Mouse (Mus musculus) adrenal gland (tissue): ENCODE measurements around the gene Litaf.

Experiments used
- intact Hi-C: fragments of 180-260 bp; cut with DNase I; formaldehyde crosslinking; loops from one replicate; pipeline ENCODE4 v1.15.1; 2025
- long read RNA-seq, 2 experiments: library from polyadenylated mRNA; unstranded; transcript quantifications; one replicate each; pipeline ENCODE4 v2.0.0; 2020; ENCODE audit warnings: borderline replicate concordance in 1 of 2; ENCODE audit not compliant: insufficient replicate concordance in 1 of 2

The Litaf gene
- long read RNA-seq, experiment 1, transcript Litaf-201 (4 exons, 2,235 nt), result major isoform, 24 of 28 reads
- long read RNA-seq, experiment 1, partial matches to known transcripts, result 1 of 28 reads
- long read RNA-seq, experiment 1, other reads (novel, unspliced or antisense), result 3 of 28 reads
- long read RNA-seq, experiment 2, transcript Litaf-201 (4 exons, 2,235 nt), result major isoform, 26 of 36 reads
- long read RNA-seq, experiment 2, partial matches to known transcripts, result 6 of 36 reads
- long read RNA-seq, experiment 2, other reads (novel, unspliced or antisense), result 4 of 36 reads

DNA sequence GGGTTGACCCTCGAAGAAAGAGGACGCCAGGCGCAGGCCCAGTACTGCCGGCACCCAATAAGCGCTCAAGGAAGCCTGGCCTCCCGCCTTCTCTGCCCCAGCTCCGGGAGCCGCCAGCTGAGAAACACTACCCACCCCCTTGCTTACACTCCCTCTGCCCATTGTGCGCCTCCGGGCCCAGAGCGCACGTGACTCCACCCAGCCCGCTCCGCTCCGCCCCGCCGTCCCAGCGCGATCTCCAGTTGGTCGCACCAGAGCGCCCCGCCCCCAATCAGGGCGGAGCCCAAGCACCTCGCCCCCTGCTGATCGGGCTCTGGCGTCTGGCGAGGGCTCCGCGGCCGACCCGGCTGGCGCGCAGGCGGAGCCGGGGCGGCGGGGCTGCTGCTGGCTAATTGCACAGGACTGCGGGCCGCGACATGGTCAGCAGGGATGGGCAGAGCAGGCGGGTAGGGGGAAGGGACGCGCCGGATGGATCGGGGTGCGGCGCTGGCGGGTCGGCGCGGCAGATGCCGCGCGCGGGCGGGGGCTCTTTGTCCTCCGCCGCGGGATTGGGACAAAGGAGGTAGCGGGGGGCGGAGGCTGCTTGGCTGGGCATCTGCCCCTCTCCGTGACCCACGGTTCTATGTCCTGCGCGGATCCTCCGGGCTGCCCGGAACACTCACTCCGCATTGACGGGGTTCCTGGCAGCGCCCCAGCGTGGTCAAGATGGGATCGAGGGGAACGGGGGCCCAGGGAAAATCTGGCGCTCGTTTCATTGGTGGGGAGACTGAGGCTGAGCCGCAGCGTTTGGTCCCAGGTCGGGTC, at the start of gene Litaf:
Litaf (minus strand) TSS at position 129 of the 804 bp plus-strand sequence.
- intact Hi-C loops, result no loop called here

GRCm38 (mm10) chr16:11109198-11109740, 43.3 kb upstream of the Litaf start:
- intact Hi-C loops, result loop anchor here (2.0 to 10.0 kb wide), 3 partner anchors 72 to 237 kb away; no protein-coding TSS in a partner anchor

- intact Hi-C loops, result loop anchor here (5.0 to 10.0 kb wide), 2 partner anchors 160 to 233 kb away; no protein-coding TSS in a partner anchor
Observed at GRCm38 (mm10) chr16:11104905-11105304, 38.9 kb upstream of the Litaf start.

DNA sequence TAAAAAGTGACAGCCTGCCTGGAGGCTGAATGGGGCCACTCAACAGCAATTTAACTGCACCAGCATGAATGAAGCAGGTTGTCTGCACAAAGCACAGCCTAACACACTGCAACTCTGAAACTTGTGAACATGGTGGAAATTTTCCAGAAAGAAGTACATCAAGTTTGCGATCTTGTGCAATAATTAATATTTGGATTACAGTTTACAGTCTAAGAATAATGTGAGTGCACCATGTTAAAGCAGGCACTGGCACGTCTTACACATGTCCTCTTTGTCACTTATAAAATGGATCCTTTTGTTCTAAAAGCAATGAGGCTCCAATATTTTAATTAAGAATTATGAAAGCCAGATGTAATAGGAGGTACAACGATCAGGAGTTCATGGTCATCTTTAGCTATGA, 31.3 kb upstream of the Litaf start:
- intact Hi-C loops, result no loop called here

GRCm38 (mm10) chr16:11093717-11094386, 27.9 kb upstream of the Litaf start:
- intact Hi-C loops, result no loop called here

GRCm38 (mm10) chr16:11092523-11092922, 26.6 kb upstream of the Litaf start:
- intact Hi-C loops, result no loop called here

DNA sequence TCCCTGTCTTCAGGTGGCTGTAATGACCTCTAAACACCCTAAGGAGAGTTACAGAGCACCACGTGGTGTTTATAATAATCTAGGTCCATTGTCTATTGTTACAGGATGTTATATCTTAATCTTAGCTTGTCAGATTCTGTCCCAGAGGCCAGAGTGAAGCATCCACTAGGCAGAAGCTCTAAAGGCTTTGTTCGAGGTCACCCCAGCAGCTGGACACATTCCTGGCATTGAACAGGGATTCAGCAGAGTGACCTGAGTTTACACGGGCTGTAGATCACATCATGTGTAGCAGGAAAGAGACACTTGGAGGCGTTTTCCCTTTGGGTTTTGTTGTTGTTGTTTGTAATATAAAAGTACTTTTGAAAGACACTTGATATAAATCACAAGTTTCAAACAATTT, 26.1 kb upstream of the Litaf start:
- intact Hi-C loops, result no loop called here

DNA sequence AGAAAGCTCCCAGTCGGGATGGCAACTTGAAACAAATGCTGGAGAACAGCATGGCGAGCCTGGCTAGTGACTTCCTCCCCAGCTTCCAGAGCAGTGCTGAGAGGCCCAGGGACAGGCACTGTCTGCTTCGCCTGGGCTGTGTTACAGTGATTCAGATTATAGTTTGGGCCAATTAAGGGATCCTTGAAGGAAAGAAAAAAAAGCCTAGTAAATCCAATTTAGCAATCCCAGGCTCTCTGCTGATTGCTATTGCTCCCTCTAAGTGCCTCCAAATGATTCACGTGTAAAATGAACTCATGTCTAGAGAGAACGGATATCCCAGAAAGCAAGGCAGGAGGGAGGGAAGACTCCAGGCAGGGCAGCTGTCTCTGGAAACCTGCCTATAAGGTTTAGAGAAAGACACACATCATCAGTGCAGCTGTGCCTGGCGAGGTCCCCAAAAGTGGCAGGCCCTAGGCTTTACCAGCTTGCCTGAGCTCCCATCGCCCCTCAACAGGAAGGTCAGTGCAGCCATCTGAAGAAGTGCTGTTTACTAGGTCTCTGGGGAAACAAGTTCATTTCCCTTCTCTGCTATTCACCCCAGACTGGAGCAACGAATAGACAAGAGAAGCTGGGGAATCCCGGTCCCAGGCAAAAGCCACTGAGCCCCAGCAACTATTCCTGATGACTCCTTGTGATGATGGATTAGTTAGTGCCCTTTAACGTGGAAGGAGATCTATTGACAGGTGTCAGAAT, 25.0 kb upstream of the Litaf start:
- intact Hi-C loops, result no loop called here

- intact Hi-C loops, result no loop called here
Observed at GRCm38 (mm10) chr16:11086856-11087588, 21.1 kb upstream of the Litaf start.

DNA sequence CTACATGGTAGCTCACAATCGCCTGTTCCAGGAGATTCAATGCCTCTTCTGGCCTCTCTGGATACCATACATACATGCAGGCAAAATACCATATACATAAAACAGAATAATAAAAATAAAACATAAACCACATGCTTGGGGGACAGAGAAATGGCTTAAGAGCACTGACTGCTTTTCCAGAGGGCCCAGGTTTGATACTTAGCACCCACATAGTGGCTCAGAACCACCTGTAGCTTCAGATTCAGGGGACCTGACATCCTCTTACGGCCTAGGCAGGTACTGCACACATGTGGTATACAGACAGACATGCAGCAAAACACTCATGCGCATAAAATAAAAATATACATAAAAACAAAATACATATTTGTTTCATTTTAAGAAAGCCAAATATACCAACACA, 20.3 kb upstream of the Litaf start:
- intact Hi-C loops, result no loop called here

GRCm38 (mm10) chr16:11084181-11084580, 18.2 kb upstream of the Litaf start:
- intact Hi-C loops, result no loop called here

GRCm38 (mm10) chr16:11078216-11078869, 12.4 kb upstream of the Litaf start:
- intact Hi-C loops, result no loop called here

- intact Hi-C loops, result no loop called here
Observed at GRCm38 (mm10) chr16:11077601-11078201, 11.7 kb upstream of the Litaf start.

DNA sequence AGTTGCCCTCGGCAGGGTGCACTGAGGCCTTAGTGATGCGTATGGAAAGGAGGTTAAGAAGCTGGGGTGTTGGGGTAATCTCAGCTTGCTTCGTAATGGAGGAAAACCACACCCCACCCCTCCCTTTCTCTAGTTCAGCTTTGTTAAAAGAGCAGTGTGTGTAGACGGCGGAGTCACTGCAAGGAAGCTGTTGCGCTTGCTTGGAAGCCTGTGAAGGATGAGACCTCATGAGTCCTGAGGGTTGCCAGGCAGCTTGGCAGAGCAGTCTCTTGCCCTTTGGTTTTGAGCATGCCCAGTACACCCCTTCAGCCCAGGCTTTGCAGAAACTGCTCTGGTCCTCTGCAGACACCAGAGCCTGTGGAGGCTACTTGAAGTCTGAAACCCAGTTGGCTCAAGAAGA, 7.1 kb upstream of the Litaf start:
- intact Hi-C loops, result no loop called here

- intact Hi-C loops, result no loop called here
Observed at GRCm38 (mm10) chr16:11072454-11072853, 6.5 kb upstream of the Litaf start.

GRCm38 (mm10) chr16:11071887-11072286, 5.9 kb upstream of the Litaf start:
- intact Hi-C loops, result no loop called here

GRCm38 (mm10) chr16:11071176-11071575, 5.2 kb upstream of the Litaf start:
- intact Hi-C loops, result no loop called here

- intact Hi-C loops, result no loop called here
Observed at GRCm38 (mm10) chr16:11069710-11070420, 3.9 kb upstream of the Litaf start.

- intact Hi-C loops, result no loop called here
Observed at GRCm38 (mm10) chr16:11069271-11069670, 3.3 kb upstream of the Litaf start.
